ENCODE assay signal across 19 mouse cellular contexts in the genomic region with DNA sequence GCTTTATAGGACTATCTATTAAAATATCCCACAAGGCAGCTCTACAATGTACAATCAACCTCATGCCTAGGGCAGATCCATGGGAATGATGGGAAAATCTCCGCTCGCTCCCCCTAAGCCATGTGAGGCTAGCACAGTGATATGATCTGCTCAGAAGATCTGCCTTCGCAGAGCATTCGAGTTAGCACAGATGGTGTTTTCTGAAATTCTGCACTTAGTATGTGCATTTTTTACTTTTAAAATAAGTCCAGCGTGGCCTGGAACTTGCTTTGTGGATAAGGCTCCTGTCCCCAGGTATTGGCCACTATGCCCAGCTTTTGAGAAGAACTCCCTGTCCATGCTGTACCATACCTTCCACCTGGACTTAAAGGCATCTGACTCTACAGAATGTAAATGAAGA.
"Had no signal": no experiment of that assay in that cellular context is flagged by ENCODE, and none has a peak within 500 bp of the region (broad histone marks: within the 10 kb centered on the region; RNA-seq: fewer than 3 reads in every experiment).

No protein-coding gene starts in this region.

- H3K27ac ChIP-seq: midbrain, embryonic 10.5 days; midbrain, embryonic 12.5 days; neural tube, embryonic 13.5 days; neural tube, embryonic 15.5 days had no signal

- DNase-seq: lung, adult 18-20 months; lung, embryonic 14.5 days; lung, postnatal 10 days; lung, postnatal 4 days; midbrain, embryonic 14.5 days; retina, postnatal 1 day; right cerebral cortex, adult 18-20 months; right cerebral cortex, postnatal 25 days; right cerebral cortex, postnatal 4 days; spleen, adult 18-20 months; thymus, adult 2 months; thymus, postnatal 25 days; thymus, postnatal 4 days had no signal

- H3K4me3 ChIP-seq: midbrain, embryonic 10.5 days; midbrain, embryonic 12.5 days; myocyte; neural tube, embryonic 13.5 days; neural tube, embryonic 15.5 days had no signal

- ATAC-seq: midbrain, embryonic 16.5 days had no signal
